Mouse (Mus musculus): ENCODE measurements around the gene Spock3. TPM values are rescaled to one million over a fixed set of nuclear protein-coding genes. Genes with fewer than 3 reads are reported as not detected.
"Not testable (repeated sequence)": the region's sequence is repeated elsewhere in the genome, so short reads cannot be mapped to it uniquely, and the experiment has no call there.

Spock3 gene
- 2.5 and 5.6 TPM in 2 replicates for total RNA-seq (2021)
- long read RNA-seq, experiment 1, partial matches to known transcripts: 0 of 4 reads
- long read RNA-seq, experiment 1, other reads (novel, unspliced or antisense): 4 of 4 reads
- long read RNA-seq, experiment 2, partial matches to known transcripts: 0 of 1 reads
- long read RNA-seq, experiment 2, other reads (novel, unspliced or antisense): 1 of 1 reads

DNA sequence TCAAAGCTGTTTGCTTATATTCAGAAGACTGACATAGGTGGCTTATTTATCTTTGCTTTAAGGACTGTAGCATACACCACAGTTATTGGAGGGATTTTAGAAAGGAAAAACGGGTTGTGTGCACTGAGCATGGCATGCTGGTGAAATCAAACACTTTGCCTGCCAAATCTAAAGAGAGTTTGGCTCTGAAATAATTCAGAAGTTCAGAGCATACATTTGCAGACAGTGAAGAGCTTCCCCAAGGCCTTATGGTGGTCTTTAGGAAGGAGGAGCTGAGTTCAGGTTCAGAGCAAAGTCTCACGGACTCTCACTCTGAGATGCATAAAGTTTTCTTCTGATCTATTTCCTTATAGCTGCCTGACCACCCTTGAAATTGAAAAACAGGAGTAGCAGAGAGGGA, at the start of gene Spock3:
TSS of gene Spock3 (plus strand) at position 301 of the 400 bp plus-strand sequence.
- DNase-seq: no peak

DNA sequence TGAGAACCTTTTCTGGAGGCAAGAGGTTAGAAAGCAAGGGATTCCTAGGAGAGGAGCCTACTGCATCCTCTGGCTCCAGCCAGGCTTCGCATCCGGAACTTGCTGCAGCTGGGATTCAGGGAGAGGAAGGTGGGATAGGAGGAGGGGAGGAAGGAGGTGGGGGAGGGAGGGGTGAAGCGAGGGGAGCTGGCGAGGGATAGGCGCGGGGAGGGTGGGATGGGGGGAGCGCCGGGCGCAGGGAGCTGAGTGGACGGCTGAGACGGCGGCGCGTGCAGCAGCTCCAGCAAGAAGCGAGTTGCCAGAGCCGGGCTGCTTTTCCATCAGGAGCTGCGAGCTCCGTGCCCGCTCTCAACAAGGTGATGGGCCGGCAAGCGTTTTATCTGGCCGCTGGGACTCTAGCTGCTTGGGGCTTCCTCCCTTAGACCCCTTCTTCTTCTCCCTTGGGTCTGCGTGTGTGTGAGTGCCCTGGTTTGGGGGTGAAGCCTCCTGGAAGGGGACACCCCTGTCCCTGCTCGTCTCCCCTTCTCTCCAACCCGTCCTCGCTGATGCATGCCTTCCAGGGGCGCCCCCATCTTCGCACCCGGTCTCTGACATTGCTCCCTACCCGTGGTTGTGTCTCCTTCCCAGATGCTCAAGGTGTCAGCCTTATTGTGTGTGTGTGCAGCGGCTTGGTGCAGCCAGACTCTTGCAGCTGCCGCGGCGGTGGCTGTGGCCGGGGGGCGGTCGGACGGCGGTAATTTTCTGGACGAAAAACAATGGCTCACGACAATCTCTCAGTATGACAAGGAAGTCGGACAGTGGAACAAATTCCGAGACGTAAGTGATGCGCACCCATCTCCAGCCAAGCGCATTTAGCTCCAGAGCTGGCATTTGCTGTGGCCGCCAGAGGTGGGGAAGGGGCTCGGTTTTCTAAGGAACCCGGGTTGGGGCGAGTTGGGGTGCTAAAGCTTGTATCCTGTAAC, 645 bp downstream of the Spock3 start:
- peak; percentile 20 for DNase-seq

DNA sequence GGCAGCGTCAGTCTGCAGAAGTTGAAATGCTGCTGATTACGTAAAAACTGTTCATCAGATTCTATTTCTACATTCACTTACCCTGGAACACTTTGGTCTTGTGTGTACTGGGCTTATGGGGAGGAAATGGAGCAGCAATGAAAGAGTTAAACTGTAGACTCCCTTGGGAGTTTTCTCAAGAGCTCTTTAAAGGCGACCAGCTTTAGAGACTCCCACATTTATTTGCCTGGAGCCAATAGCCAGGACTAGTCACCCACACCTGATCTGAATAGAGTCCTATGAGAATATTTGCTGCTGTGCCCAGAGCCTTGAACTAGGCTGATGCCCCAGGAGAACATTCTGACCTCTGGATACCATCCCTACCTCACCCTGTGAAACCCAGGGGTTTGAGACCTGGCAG, 1.7 kb downstream of the Spock3 start:
- no peak for DNase-seq

GRCm38 (mm10) chr8:62962608-62963007, 11.8 kb downstream of the Spock3 start:
- no peak for DNase-seq

- no peak for DNase-seq
Measured at GRCm38 (mm10) chr8:62969802-62970372, 19.1 kb downstream of the Spock3 start.

- no peak for DNase-seq
Measured at GRCm38 (mm10) chr8:63088984-63089383, 138.2 kb downstream of the Spock3 start.

DNA sequence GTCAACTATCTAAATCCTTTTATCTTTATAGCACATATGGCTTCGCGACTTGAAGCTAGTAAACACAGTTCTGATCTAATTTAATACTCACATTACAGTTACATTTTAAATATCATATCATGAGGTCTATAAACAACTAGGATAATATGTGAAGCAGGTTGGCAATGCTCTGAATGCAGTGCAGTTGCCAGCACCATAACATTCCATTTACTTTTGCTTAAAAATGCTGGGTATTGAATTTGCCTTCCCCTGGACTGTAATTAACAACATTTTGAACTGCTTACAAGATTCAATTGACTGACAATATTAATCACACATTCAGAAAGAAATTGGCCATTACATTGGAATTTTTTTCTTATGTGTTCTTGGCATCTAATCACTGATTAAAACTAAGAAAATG, 147.4 kb downstream of the Spock3 start:
- no peak for DNase-seq

DNA sequence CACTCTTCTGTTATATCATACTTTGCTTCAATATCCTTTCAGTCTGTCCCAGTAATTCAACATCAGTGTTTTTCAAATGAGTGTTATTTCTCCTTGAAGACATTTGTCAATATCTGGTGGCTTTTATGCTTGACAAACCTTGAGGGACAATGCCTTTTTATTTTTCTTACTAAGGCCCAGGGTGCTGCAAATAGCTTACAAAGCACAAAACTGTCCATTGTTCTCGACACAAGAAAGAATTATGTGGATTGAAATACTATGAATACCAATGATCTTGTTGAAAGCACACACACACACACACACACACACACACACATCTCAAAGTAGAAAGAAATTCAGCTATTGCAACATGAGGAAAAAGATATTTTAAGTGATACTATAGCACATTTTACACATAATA, 159.0 kb downstream of the Spock3 start:
- no peak for DNase-seq

GRCm38 (mm10) chr8:63112919-63113318, 162.1 kb downstream of the Spock3 start:
- DNase-seq: no peak

GRCm38 (mm10) chr8:63120508-63120907, 169.7 kb downstream of the Spock3 start:
- DNase-seq: no peak

GRCm38 (mm10) chr8:63135406-63135805, 184.6 kb downstream of the Spock3 start:
- no peak for DNase-seq

DNA sequence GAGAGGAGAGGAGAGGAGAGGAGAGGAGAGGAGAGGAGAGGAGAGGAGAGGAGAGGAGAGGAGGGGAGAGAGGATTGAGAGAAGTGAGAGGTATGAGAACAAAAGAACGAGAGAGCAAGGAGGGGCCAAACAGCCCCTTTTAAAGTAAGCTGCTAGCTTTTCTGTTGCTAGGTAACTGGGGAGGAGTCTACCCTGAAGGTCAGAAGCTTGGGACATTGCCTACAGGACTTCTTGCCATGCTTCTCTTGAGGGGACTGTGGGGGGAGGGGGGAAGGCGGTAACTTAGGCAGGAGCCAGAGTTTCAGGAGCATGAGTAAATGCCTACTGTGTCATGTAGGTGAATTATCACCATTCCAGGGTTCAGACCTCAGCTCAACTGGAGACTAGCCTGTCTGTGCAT, 213.1 kb downstream of the Spock3 start:
- not testable (repeated sequence) for DNase-seq

DNA sequence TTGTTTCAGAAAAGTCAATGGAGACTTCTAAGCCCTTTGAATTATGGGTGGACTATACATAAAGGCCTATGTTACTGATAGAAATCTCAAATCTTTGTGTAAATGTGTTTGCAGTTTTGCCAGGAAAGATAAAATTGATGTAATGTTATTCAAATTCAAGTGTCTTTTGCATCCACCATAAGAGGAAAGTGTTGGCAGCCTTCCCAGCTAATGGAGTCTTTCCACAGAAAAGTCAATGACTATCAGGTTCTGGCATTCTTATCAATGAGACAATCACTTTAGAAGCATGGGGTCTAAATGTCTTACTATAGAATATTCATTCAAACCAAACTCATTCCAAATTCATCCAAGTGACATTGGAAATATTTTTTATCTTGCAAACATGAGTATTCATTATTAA, 214.5 kb downstream of the Spock3 start:
- DNase-seq: no peak

- no peak for DNase-seq
Measured at GRCm38 (mm10) chr8:63169956-63170355, 219.1 kb downstream of the Spock3 start.

DNA sequence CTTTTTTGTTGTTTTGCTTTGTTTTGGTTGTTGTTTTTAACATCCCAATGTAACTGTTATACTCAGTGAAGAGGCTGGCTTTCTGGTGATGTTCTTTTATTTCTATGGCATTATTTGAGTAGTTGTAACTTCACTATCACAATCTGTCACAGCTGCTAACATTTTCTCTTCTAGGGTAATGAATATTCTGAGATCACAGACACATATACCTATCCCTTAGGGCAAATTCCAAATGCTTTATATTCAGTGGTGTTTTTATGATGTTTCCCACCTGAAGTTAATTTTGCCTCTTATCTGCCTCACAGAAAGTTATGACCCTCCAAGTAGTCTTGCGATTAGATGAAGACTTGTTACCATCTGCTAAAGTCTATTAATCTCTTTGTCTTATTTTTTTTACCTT, 230.5 kb downstream of the Spock3 start:
- no peak for DNase-seq

GRCm38 (mm10) chr8:63258812-63259385, 308.1 kb downstream of the Spock3 start:
- DNase-seq: peak; percentile 14

- DNase-seq: no peak
Measured at GRCm38 (mm10) chr8:63262516-63262915, 311.7 kb downstream of the Spock3 start.

GRCm38 (mm10) chr8:63335366-63335765, 384.6 kb downstream of the Spock3 start:
- DNase-seq: no peak

- DNase-seq: no peak
Measured at GRCm38 (mm10) chr8:63368580-63368979, 417.8 kb downstream of the Spock3 start.

GRCm38 (mm10) chr8:63397659-63398058, 446.9 kb downstream of the Spock3 start:
- no peak for DNase-seq

Data from adrenal gland, postnatal 14 days (tissue).